Mouse (Mus musculus): ENCODE measurements around the gene Prkag1.

DNA sequence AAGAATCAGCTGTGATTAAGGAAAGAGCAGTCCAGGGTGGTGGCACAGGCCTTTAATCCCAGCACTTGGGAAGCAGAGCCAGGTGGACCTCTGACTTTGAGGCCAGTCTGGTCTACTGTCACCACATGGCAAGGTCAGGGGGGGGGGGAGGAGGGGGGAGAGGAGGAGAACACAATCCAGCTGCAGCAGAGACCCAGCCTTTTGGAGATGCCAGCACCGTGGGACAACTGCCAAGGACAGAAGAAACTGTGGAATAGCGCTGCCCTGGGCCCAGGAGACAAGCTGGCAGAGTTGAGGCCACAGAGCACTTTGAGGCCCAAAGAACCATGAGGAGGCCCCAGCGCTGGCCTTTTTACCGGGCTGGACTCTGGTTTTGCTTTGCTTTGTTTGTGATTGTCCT lies 65.4 kb downstream of the Prkag1 start:
- TF ChIP-seq GATA1 (IDR thresholded peaks at IDR 0.05; ENCODE audit: borderline replicate concordance, low read length), result no peak
- no peak for TF ChIP-seq FLI1 (IDR thresholded peaks at IDR 0.05; ENCODE audit: low read length)
